Mouse (Mus musculus): Measurements from ENCODE around the gene Kif24. TPM values are rescaled to one million over a fixed set of nuclear protein-coding genes. Genes with fewer than 3 reads are reported as not detected.
A peak's percentile ranks its signal among the peaks of the same experiment; 100 is the strongest.

Kif24 gene
- polyA plus RNA-seq, 1 experiment from 2014 or later = 1.3 TPM

DNA sequence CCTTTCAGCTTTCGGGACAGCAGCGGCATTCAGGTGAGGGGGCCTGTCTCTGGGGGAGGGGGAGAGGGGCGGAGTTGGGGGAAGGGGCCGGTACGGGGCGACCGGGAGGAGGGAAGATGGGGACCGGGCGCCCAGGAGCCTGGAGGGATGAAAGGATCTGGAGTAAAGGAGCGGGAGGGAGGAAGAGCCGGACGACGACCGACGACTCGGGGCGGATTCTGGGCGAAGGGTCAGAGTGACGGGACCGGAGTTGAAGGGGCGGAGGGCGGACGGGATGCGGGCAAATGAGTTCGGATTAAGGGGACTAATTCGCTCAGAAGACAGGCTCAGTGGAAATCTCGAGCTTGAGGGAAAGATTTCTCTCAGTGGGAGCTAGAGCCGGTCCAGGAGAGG is 115.5 kb downstream of the Kif24 start:
- Histone ChIP-seq H3K4me1 (ENCODE audit: insufficient read depth, low read depth, low read length) (no peaks in the 10 kb centered on the region), H3K9me3 (ENCODE audit: low read length) (no peaks in the 10 kb centered on the region), H3K4me2 (replicated peaks; ENCODE audit: low read depth, low read length) (peak overlapping the region; percentile 64), H3K27me3 (replicated peaks; ENCODE audit: insufficient read depth, low read length) (no peaks in the 10 kb centered on the region), H3K27ac (ENCODE audit: low read length) (peak overlapping the region; percentile 93), H3K36me3 (ENCODE audit: insufficient read depth, low read length) (no peaks in the 10 kb centered on the region), H3K4me3 (ENCODE audit: low read depth, low read length) (peak overlapping the region; percentile 86), H3K9ac (replicated peaks; ENCODE audit: low read depth) (peak overlapping the region; percentile 63)
- TF ChIP-seq CTCF (IDR thresholded peaks at IDR 0.05) = no peak
- no peak for TF ChIP-seq EP300 (IDR thresholded peaks at IDR 0.05)
- DNase-seq (ENCODE audit: low spot score) (peak; percentile 72), ATAC-seq (peak; percentile 55)
- WGBS = 3% methylated on average over 27 of the region's 28 CpGs

DNA sequence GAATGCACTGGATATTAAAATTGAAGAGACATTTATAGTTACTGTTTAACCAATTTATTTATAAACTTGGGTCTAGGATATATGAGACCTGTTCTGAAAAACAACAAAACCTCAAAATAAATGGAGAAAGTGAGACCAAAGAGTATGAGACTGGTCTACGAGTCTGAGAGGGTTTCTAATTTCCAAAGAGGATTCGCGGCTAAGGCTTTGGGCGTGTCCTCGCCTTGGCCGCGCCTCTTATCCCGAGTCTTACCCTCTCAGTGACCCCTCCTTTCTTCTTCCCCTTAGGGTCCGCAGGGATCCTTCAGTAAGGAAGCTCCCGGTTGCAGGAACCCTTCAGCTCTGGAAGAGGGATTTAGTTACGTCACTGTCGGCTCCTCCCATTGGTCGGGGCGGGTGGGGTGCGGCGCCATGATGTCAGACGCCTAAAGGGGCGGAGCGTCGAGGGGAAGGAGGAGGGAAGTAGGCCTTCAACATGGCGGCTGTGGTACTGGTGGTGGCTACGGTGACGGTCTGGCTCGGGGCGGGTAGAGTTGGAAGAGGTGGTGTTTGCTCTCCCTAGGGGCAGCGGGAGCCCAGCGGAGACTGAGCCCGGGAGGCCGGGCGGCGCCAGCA is 116.0 kb downstream of the Kif24 start, which contains the start of gene Ubap1:
TSS of gene Ubap1 (plus strand) at position 413 of the 615 bp plus-strand sequence.
- Histone ChIP-seq H3K27ac (ENCODE audit: low read length) (peak within 1 kb of the TSS; percentile 93), H3K4me2 (replicated peaks; ENCODE audit: low read depth, low read length) (peak within 1 kb of the TSS; percentile 64), H3K27me3 (replicated peaks; ENCODE audit: insufficient read depth, low read length) (no peaks in the 10 kb centered on the region), H3K4me1 (ENCODE audit: insufficient read depth, low read depth, low read length) (no peaks in the 10 kb centered on the region), H3K9me3 (ENCODE audit: low read length) (no peaks in the 10 kb centered on the region), H3K36me3 (ENCODE audit: insufficient read depth, low read length) (no peaks in the 10 kb centered on the region), H3K4me3 (ENCODE audit: low read depth, low read length) (peak within 1 kb of the TSS; percentile 86), H3K9ac (replicated peaks; ENCODE audit: low read depth) (peak within 1 kb of the TSS; percentile 63)
- DNase-seq (ENCODE audit: low spot score) (peak; percentile 99), ATAC-seq (peak; percentile 98)
- 2% methylated on average over 31 of the region's 31 CpGs for WGBS
- TF ChIP-seq CTCF (IDR thresholded peaks at IDR 0.05) (no peak), EP300 (IDR thresholded peaks at IDR 0.05) (peak; percentile 53)

DNA sequence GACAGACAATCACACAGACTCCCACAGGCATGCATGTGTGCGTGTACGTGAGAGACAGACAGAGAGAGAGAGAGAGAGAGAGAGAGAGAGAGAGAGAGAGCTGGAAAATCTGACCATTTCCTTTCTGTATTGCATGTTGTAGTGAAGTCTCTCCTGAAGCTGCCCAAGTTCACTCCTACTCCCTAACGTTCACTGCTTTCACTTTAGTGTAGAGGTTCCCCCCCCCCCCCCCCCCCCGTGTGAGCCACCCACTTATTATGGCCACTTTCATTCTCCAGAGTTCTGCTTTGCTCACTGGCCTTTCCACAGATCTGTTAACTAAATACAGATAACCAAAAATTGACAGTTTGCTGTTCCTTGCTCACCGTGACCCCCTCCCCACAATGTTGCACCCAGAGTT is 116.8 kb downstream of the Kif24 start:
- peak overlapping the region; percentile 86 for H3K4me3 ChIP-seq (ENCODE audit: low read depth, low read length)
- H3K36me3 ChIP-seq (ENCODE audit: insufficient read depth, low read length) = no peaks in the 10 kb centered on the region
- peak; percentile 62 for DNase-seq (ENCODE audit: low spot score)
- peak overlapping the region; percentile 71 for H3K27ac ChIP-seq (ENCODE audit: low read length)
- ATAC-seq = no peak
- peak overlapping the region; percentile 44 for H3K4me2 ChIP-seq (replicated peaks; ENCODE audit: low read depth, low read length)
- TF ChIP-seq EP300 (IDR thresholded peaks at IDR 0.05) (no peak), CTCF (IDR thresholded peaks at IDR 0.05) (no peak)
- no peaks in the 10 kb centered on the region for H3K4me1 ChIP-seq (ENCODE audit: insufficient read depth, low read depth, low read length)
- H3K27me3 ChIP-seq (replicated peaks; ENCODE audit: insufficient read depth, low read length) = no peaks in the 10 kb centered on the region
- no peaks in the 10 kb centered on the region for H3K9me3 ChIP-seq (ENCODE audit: low read length)
- H3K9ac ChIP-seq (replicated peaks; ENCODE audit: low read depth) = no peak overlapping the region
- 49% methylated on average over 4 of the region's 5 CpGs for WGBS

DNA sequence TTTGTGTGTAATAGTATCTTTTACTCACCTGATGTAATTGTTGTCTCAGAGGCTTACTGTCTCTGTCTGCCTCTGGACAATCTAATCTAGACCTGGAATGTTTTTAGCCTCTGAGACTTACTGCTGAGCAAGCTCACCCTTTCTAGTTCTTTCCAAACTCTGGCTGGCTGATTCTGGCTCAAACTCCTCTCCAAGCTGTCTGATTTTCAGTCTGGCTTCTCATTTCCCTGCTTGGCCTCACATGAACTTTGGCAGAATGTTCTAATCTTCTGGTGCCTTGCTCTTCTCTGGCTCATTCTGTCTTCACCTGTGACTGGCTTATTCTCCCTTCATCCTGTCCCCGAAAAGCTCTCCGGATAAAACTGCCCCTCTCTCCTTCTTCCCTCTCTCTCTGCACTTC is 118.7 kb downstream of the Kif24 start:
- Histone ChIP-seq H3K9ac (replicated peaks; ENCODE audit: low read depth) (no peak overlapping the region), H3K4me2 (replicated peaks; ENCODE audit: low read depth, low read length) (no peak overlapping the region), H3K27ac (ENCODE audit: low read length) (no peak overlapping the region), H3K4me3 (ENCODE audit: low read depth, low read length) (no peak overlapping the region), H3K27me3 (replicated peaks; ENCODE audit: insufficient read depth, low read length) (no peaks in the 10 kb centered on the region), H3K36me3 (ENCODE audit: insufficient read depth, low read length) (no peaks in the 10 kb centered on the region), H3K9me3 (ENCODE audit: low read length) (no peaks in the 10 kb centered on the region), H3K4me1 (ENCODE audit: insufficient read depth, low read depth, low read length) (no peaks in the 10 kb centered on the region)
- no peak for DNase-seq (ENCODE audit: low spot score)
- TF ChIP-seq CTCF (IDR thresholded peaks at IDR 0.05) (no peak), EP300 (IDR thresholded peaks at IDR 0.05) (no peak)
- 69% methylated on average over 2 of the region's 2 CpGs for WGBS
- no peak for ATAC-seq

DNA sequence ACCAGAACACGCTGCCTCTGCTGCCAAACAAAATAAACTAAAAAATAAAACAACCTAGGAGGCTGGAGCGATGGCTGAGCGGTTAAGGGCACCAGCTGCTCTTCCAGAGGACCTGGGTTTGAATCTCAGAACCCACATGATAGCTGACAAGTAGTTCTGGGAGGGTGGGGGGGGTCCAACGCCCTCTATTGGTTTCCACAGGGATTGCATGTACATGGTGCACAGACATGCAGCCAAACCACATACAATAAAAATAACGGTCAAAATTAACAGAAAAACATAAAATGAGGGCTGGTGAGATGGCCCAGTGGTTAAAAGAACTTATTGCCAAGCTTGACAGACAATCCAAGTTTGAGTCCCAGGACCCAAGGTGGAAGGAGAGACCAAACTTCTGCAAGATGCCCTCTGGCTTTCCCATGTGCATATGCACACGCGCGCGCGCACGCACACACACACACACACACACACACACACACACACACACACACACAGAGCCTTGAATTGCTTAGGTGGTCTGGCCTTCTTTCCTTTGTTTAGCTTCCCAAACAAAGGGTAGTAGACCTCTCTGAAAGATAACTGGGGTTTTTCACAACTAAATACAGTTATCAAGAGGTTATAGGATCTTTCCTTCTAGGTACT is 123.7 kb downstream of the Kif24 start:
- Histone ChIP-seq H3K27ac (ENCODE audit: low read length) (no peak overlapping the region), H3K27me3 (replicated peaks; ENCODE audit: insufficient read depth, low read length) (no peaks in the 10 kb centered on the region), H3K9me3 (ENCODE audit: low read length) (no peaks in the 10 kb centered on the region), H3K4me3 (ENCODE audit: low read depth, low read length) (no peak overlapping the region), H3K4me2 (replicated peaks; ENCODE audit: low read depth, low read length) (no peak overlapping the region), H3K9ac (replicated peaks; ENCODE audit: low read depth) (no peak overlapping the region), H3K36me3 (ENCODE audit: insufficient read depth, low read length) (no peaks in the 10 kb centered on the region), H3K4me1 (ENCODE audit: insufficient read depth, low read depth, low read length) (no peaks in the 10 kb centered on the region)
- 78% methylated on average over 11 of the region's 11 CpGs for WGBS
- ATAC-seq (no peak), DNase-seq (ENCODE audit: low spot score) (no peak)
- TF ChIP-seq CTCF (IDR thresholded peaks at IDR 0.05) = no peak
- no peak for TF ChIP-seq EP300 (IDR thresholded peaks at IDR 0.05)

Other genes with a start within 250 kb of the Kif24 start
- 18.2 and 21.4 TPM in 2 replicates for gene Ubap2, start 189.7 kb downstream of the Kif24 start, polyA plus RNA-seq (2015; fragmentation: Nextera tagmentation; extraction: Ambion mirVana)
- gene Dcaf12, start 150.0 kb downstream of the Kif24 start, polyA plus RNA-seq (2015; fragmentation: Nextera tagmentation; extraction: Ambion mirVana) = 41.3 and 48.1 TPM in 2 replicates
- 41.9 and 44.1 TPM in 2 replicates for gene Ubap1, start 115.9 kb downstream of the Kif24 start, polyA plus RNA-seq (2015; fragmentation: Nextera tagmentation; extraction: Ambion mirVana)
- gene Nudt2, start 264 bp upstream of the Kif24 start, polyA plus RNA-seq (2015; fragmentation: Nextera tagmentation; extraction: Ambion mirVana) = 23.7 and 28.5 TPM in 2 replicates
- 5.0 and 5.5 TPM in 2 replicates for gene AI464131, start 38.2 kb upstream of the Kif24 start, polyA plus RNA-seq (2015; fragmentation: Nextera tagmentation; extraction: Ambion mirVana)
- gene 1110017D15Rik, start 52.4 kb upstream of the Kif24 start, polyA plus RNA-seq (2015; fragmentation: Nextera tagmentation; extraction: Ambion mirVana) = 37.3 and 41.4 TPM in 2 replicates
- 4.7 and 5.2 TPM in 2 replicates for gene Fam219a, start 104.7 kb upstream of the Kif24 start, polyA plus RNA-seq (2015; fragmentation: Nextera tagmentation; extraction: Ambion mirVana)
- 8.9 and 9.0 TPM in 2 replicates for gene Dnaic1, start 104.9 kb upstream of the Kif24 start, polyA plus RNA-seq (2015; fragmentation: Nextera tagmentation; extraction: Ambion mirVana)
- gene Enho, start 175.4 kb upstream of the Kif24 start, polyA plus RNA-seq (2015; fragmentation: Nextera tagmentation; extraction: Ambion mirVana) = 18.9 and 25.0 TPM in 2 replicates
- gene Cntfr, start 232.2 kb upstream of the Kif24 start, polyA plus RNA-seq (2015; fragmentation: Nextera tagmentation; extraction: Ambion mirVana) = 0.77 and 1.1 TPM in 2 replicates
- 62.1 and 72.6 TPM in 2 replicates for gene Il11ra1, start 235.1 kb upstream of the Kif24 start, polyA plus RNA-seq (2015; fragmentation: Nextera tagmentation; extraction: Ambion mirVana)
- gene Rpp25l, start 248.6 kb upstream of the Kif24 start, polyA plus RNA-seq (2015; fragmentation: Nextera tagmentation; extraction: Ambion mirVana) = 45.6 and 51.8 TPM in 2 replicates

Data from lung, postnatal 0 days (tissue).